Mouse (Mus musculus) intestine, embryonic 15.5 days (tissue): ENCODE results near the gene Nlrp6. TPM values are rescaled to one million over a fixed set of nuclear protein-coding genes. Genes with fewer than 3 reads are reported as not detected.
"Not testable (repeated sequence)": the region's sequence is repeated elsewhere in the genome, so short reads cannot be mapped to it uniquely, and the experiment has no call there.

Experiments used
- ATAC-seq: fragments of 200-750 bp; cut with Nextera tagmentation; 2 replicates; pipeline ENCODE4 v1.8.0; 2017; ENCODE audit warnings: moderate TSS enrichment, moderate library complexity
- H3K27ac ChIP-seq: fragments of 300-500 bp; sonication (generic); 2 replicates; pipeline ENCODE4 v1.5.1; 2015; ENCODE audit warnings: mild to moderate bottlenecking, inconsistent platforms
- H3K27me3 ChIP-seq: fragments of 300-500 bp; sonication (generic); replicated peaks from 2 replicates; pipeline ENCODE4 v1.6.1; 2015; ENCODE audit warnings: inconsistent platforms
- H3K36me3 ChIP-seq: fragments of 300-500 bp; sonication (generic); 2 replicates; pipeline ENCODE4 v1.6.1; 2015; ENCODE audit warnings: inconsistent platforms
- H3K4me1 ChIP-seq: fragments of 300-500 bp; sonication (generic); replicated peaks from 2 replicates; pipeline ENCODE4 v1.6.1; 2015; ENCODE audit warnings: inconsistent platforms
- H3K4me2 ChIP-seq: fragments of 300-500 bp; sonication (generic); replicated peaks from 2 replicates; pipeline ENCODE4 v1.6.1; 2015; ENCODE audit warnings: mild to moderate bottlenecking, inconsistent platforms
- H3K4me3 ChIP-seq: fragments of 300-500 bp; sonication (generic); replicated peaks from 2 replicates; pipeline ENCODE4 v1.5.1; 2015; ENCODE audit warnings: inconsistent platforms
- H3K9ac ChIP-seq: fragments of 300-500 bp; sonication (generic); 2 replicates; pipeline ENCODE4 v1.6.1; 2015; ENCODE audit warnings: inconsistent platforms
- H3K9me3 ChIP-seq: fragments of 300-500 bp; sonication (generic); 2 replicates; pipeline ENCODE4 v1.6.1; 2016; ENCODE audit warnings: inconsistent platforms
- whole genome bisulfite sequencing: fragments of 180-500 bp; shearing (Covaris S2); methylation state at CpG from one replicate; pipeline ENCODE4 v1.1.7; 2015; 5-methylcytosine and 5-hydroxymethylcytosine counted together
- polyA plus RNA-seq: library from polyadenylated mRNA; unstranded; fragments of >200 nt; fragmentation: Nextera tagmentation; extraction: Ambion mirVana; gene quantifications from 2 replicates; pipeline ENCODE4 v1.2.1, GENCODE M21; 2015

The Nlrp6 gene
- 42.9 and 46.8 TPM in 2 replicates for polyA plus RNA-seq

- H3K27ac ChIP-seq: peak within 1 kb of the TSS; percentile 69
- no peaks in the 10 kb centered on the region for H3K36me3 ChIP-seq
- peaks cover 14% of the 10 kb centered on the region for H3K4me1 ChIP-seq
- H3K9me3 ChIP-seq: no peaks in the 10 kb centered on the region
- H3K4me2 ChIP-seq: peak within 1 kb of the TSS; percentile 86
- H3K9ac ChIP-seq: peak within 1 kb of the TSS; percentile 35
- peak within 1 kb of the TSS; percentile 39 for H3K4me3 ChIP-seq
- 59% methylated on average over 8 of the region's 8 CpGs for WGBS
- H3K27me3 ChIP-seq: peaks cover 40% of the 10 kb centered on the region
- ATAC-seq: peak; percentile 79
These were observed at the start of gene Nlrp6 for GRCm38 (mm10) chr7:140920418-140921029. Gene Nlrp6 (plus strand): TSS chr7:140920902.

- no peaks in the 10 kb centered on the region for H3K27me3 ChIP-seq
- 0 out of 2 replicates have a peak, but pooled peaks cover 7% of the 10 kb centered on the region for H3K36me3 ChIP-seq
- no peaks in the 10 kb centered on the region for H3K9me3 ChIP-seq
- no peak overlapping the region for H3K9ac ChIP-seq
- no peak overlapping the region for H3K4me3 ChIP-seq
- no peaks in the 10 kb centered on the region for H3K4me1 ChIP-seq
- no peak overlapping the region for H3K27ac ChIP-seq
- ATAC-seq: no peak
- 91% methylated on average over 4 of the region's 4 CpGs for WGBS
- no peak overlapping the region for H3K4me2 ChIP-seq
These were observed 46.5 kb upstream of the Nlrp6 start for GRCm38 (mm10) chr7:140874224-140874623.

GRCm38 (mm10) chr7:140877364-140877763 is 43.3 kb upstream of the Nlrp6 start:
- Histone ChIP-seq H3K27me3 (no peaks in the 10 kb centered on the region), H3K4me2 (no peak overlapping the region), H3K4me1 (peaks cover 7% of the 10 kb centered on the region), H3K27ac (no peak overlapping the region), H3K4me3 (no peak overlapping the region), H3K9ac (no peak overlapping the region), H3K9me3 (no peaks in the 10 kb centered on the region), H3K36me3 (0 out of 2 replicates have a peak, but pooled peaks cover 7% of the 10 kb centered on the region)
- WGBS: 81% methylated on average over 6 of the region's 6 CpGs
- ATAC-seq: no peak

- Histone ChIP-seq H3K4me2 (no peak overlapping the region), H3K4me1 (peaks cover 11% of the 10 kb centered on the region), H3K9ac (no peak overlapping the region), H3K4me3 (no peak overlapping the region), H3K27me3 (no peaks in the 10 kb centered on the region), H3K27ac (no peak overlapping the region), H3K9me3 (no peaks in the 10 kb centered on the region), H3K36me3 (0 out of 2 replicates have a peak, but pooled peaks cover 7% of the 10 kb centered on the region)
- WGBS: 89% methylated on average over 7 of the region's 7 CpGs
- ATAC-seq: no peak
These were observed 41.3 kb upstream of the Nlrp6 start for GRCm38 (mm10) chr7:140879355-140879754.

GRCm38 (mm10) chr7:140880419-140880818 is 40.3 kb upstream of the Nlrp6 start:
- no peak for ATAC-seq
- Histone ChIP-seq H3K4me1 (peaks cover 11% of the 10 kb centered on the region), H3K4me2 (peak overlapping the region; percentile 33), H3K27ac (peak overlapping the region; percentile 40), H3K9me3 (no peaks in the 10 kb centered on the region), H3K36me3 (0 out of 2 replicates have a peak, but pooled peaks cover 7% of the 10 kb centered on the region), H3K4me3 (no peak overlapping the region), H3K9ac (no peak overlapping the region), H3K27me3 (no peaks in the 10 kb centered on the region)
- 64% methylated on average over 3 of the region's 3 CpGs for WGBS

- peak overlapping the region; percentile 76 for H3K9ac ChIP-seq
- peak; percentile 19 for ATAC-seq
- H3K27ac ChIP-seq: peak overlapping the region; percentile 40; the same call in 1 of the 2 replicates
- no peaks in the 10 kb centered on the region for H3K27me3 ChIP-seq
- H3K9me3 ChIP-seq: no peaks in the 10 kb centered on the region
- peaks cover 11% of the 10 kb centered on the region for H3K4me1 ChIP-seq
- H3K4me2 ChIP-seq: peak overlapping the region; percentile 82
- H3K36me3 ChIP-seq: 0 out of 2 replicates have a peak, but pooled peaks cover 7% of the 10 kb centered on the region
- 13% methylated on average over 8 of the region's 8 CpGs for WGBS
- peak overlapping the region; percentile 59 for H3K4me3 ChIP-seq
These were observed 39.7 kb upstream of the Nlrp6 start for GRCm38 (mm10) chr7:140880865-140881515.

GRCm38 (mm10) chr7:140881696-140882468 is 38.8 kb upstream of the Nlrp6 start, which contains the start of the genes Psmd13 and Sirt3:
Gene Psmd13 (plus strand): TSS chr7:140881968.
Gene Sirt3 (minus strand): TSS chr7:140882309.
- peak within 1 kb of the TSS; percentile 76 for H3K9ac ChIP-seq
- H3K27me3 ChIP-seq: no peaks in the 10 kb centered on the region
- peak; percentile 97 for ATAC-seq
- H3K4me3 ChIP-seq: peak within 1 kb of the TSS; percentile 59
- peak within 1 kb of the TSS; percentile 82 for H3K4me2 ChIP-seq
- H3K27ac ChIP-seq: peak within 1 kb of the TSS; percentile 85
- under 1% methylated on average over 59 of the region's 59 CpGs for WGBS
- H3K36me3 ChIP-seq: 0 out of 2 replicates have a peak, but pooled peaks cover 4% of the 10 kb centered on the region
- H3K9me3 ChIP-seq: no peaks in the 10 kb centered on the region
- peaks cover 11% of the 10 kb centered on the region for H3K4me1 ChIP-seq

- 0 out of 2 replicates have a peak, but pooled peaks cover 8% of the 10 kb centered on the region for H3K36me3 ChIP-seq
- H3K27me3 ChIP-seq: no peaks in the 10 kb centered on the region
- peak overlapping the region; percentile 82 for H3K4me2 ChIP-seq
- peak overlapping the region; percentile 59 for H3K4me3 ChIP-seq
- H3K9me3 ChIP-seq: no peaks in the 10 kb centered on the region
- 0% methylated on average over 12 of the region's 12 CpGs for WGBS
- H3K4me1 ChIP-seq: peaks cover 11% of the 10 kb centered on the region
- 0 out of 2 replicates have a peak overlapping the region, but pooled peaks have one; percentile 85 for H3K27ac ChIP-seq
- peak overlapping the region; percentile 60 for H3K9ac ChIP-seq
- peak; percentile 53 for ATAC-seq
These were observed 38.3 kb upstream of the Nlrp6 start for GRCm38 (mm10) chr7:140882469-140882803.

GRCm38 (mm10) chr7:140890636-140891035 is 30.1 kb upstream of the Nlrp6 start:
- not testable (repeated sequence) for H3K4me3 ChIP-seq, H3K27ac ChIP-seq, H3K4me1 ChIP-seq, H3K9me3 ChIP-seq, ATAC-seq, H3K9ac ChIP-seq, H3K27me3 ChIP-seq, H3K4me2 ChIP-seq
- H3K36me3 ChIP-seq: peaks cover 33% of the 10 kb centered on the region
- WGBS: 97% methylated on average over 16 of the region's 16 CpGs

GRCm38 (mm10) chr7:140894031-140894430 is 26.7 kb upstream of the Nlrp6 start:
- H3K4me1 ChIP-seq: no peaks in the 10 kb centered on the region
- no peaks in the 10 kb centered on the region for H3K9me3 ChIP-seq
- H3K9ac ChIP-seq: no peak overlapping the region
- H3K4me2 ChIP-seq: no peak overlapping the region
- WGBS: 90% methylated on average over 7 of the region's 7 CpGs
- no peak for ATAC-seq
- H3K27ac ChIP-seq: no peak overlapping the region
- no peak overlapping the region for H3K4me3 ChIP-seq
- no peaks in the 10 kb centered on the region for H3K27me3 ChIP-seq
- peaks cover 41% of the 10 kb centered on the region for H3K36me3 ChIP-seq

GRCm38 (mm10) chr7:140894611-140895010 is 26.1 kb upstream of the Nlrp6 start:
- H3K27ac ChIP-seq: no peak overlapping the region
- no peaks in the 10 kb centered on the region for H3K27me3 ChIP-seq
- no peak overlapping the region for H3K4me2 ChIP-seq
- no peak overlapping the region for H3K9ac ChIP-seq
- H3K9me3 ChIP-seq: no peaks in the 10 kb centered on the region
- peaks cover 37% of the 10 kb centered on the region for H3K36me3 ChIP-seq
- no peak overlapping the region for H3K4me3 ChIP-seq
- no peak for ATAC-seq
- 94% methylated on average over 3 of the region's 3 CpGs for WGBS
- H3K4me1 ChIP-seq: no peaks in the 10 kb centered on the region

- WGBS: 92% methylated on average over 7 of the region's 7 CpGs
- no peaks in the 10 kb centered on the region for H3K4me1 ChIP-seq
- H3K36me3 ChIP-seq: peaks cover 30% of the 10 kb centered on the region
- no peak for ATAC-seq
- H3K9ac ChIP-seq: no peak overlapping the region
- no peaks in the 10 kb centered on the region for H3K27me3 ChIP-seq
- no peak overlapping the region for H3K27ac ChIP-seq
- no peaks in the 10 kb centered on the region for H3K9me3 ChIP-seq
- no peak overlapping the region for H3K4me2 ChIP-seq
- no peak overlapping the region for H3K4me3 ChIP-seq
These were observed 22.8 kb upstream of the Nlrp6 start for GRCm38 (mm10) chr7:140897863-140898262.
